Mouse (Mus musculus) erythroblast, embryonic 14.5 days (primary cell): ENCODE measurements around the gene Dqx1.

Source experiments
- GATA1 ChIP-seq: IDR thresholded peaks from 2 replicates; pipeline ENCODE4 v1.6.1; 2012; ENCODE audit warnings: low read length, inconsistent platforms, mixed read lengths
- TAL1 ChIP-seq: IDR thresholded peaks from 3 replicates; pipeline ENCODE4 v1.6.1; 2012; ENCODE audit warnings: low read length, inconsistent platforms, mixed read lengths

- TF ChIP-seq TAL1 (no peak), GATA1 (no peak)
Observed at GRCm38 (mm10) chr6:83069488-83070246, 12.0 kb downstream of the Dqx1 start.
